Comparison of ENCODE assay signal across 19 mouse cellular contexts in the genomic region with DNA sequence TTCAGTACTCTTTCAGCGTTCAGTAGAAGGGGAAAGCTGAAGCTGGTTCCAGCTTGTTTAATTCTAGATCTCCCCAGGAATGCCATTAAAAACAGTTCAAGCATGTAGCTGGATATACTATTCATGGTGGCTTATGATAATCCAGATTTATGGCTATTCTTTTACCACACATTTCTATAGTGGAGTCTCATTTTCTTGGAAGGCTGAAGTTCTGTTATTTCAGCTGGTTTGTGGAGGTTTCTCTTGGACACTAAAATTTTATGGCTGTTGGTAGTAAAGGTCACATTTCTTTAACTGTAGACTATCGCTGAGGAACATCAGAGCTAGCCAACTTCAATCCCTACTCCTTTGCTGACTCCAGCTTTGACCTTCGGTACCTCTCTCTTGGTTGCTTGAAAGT. TPM values are rescaled to one million over a fixed set of nuclear protein-coding genes. Genes with fewer than 3 reads are reported as not detected.
DNase-seq lines count a peak whose midpoint lies in the region; ATAC-seq and TF ChIP-seq lines count a peak whose summit lies in the region.
"Had no signal": no experiment of that assay in that cellular context is flagged by ENCODE, and none has a peak within 500 bp of the region (broad histone marks: within the 10 kb centered on the region; RNA-seq: fewer than 3 reads in every experiment).

No protein-coding gene starts in this region.

- ATAC-seq in kidney, embryonic 15.5 days (replicated peaks; ENCODE audit: low FRiP score) = peak; percentile 78
- peak; percentile 71; the same call in 1 of the 2 replicates for ATAC-seq in kidney, postnatal 0 days (replicated peaks; ENCODE audit: low FRiP score, low read depth)
- ATAC-seq: CD4-positive, CD25-positive, alpha-beta regulatory T cell, adult 4 months; forebrain, embryonic 15.5 days; hindbrain, postnatal 0 days had no signal

- no peaks in the 10 kb centered on the region for H3K9me3 ChIP-seq in kidney, embryonic 15.5 days (replicated peaks)
- no peaks in the 10 kb centered on the region for H3K9me3 ChIP-seq in kidney, postnatal 0 days (replicated peaks; ENCODE audit: low read length)
- H3K9me3 ChIP-seq: forebrain, embryonic 15.5 days; G1E; megakaryocyte, embryonic 14.5 days had no signal

- H3K4me3 ChIP-seq in kidney, embryonic 15.5 days (replicated peaks) = no peak overlapping the region
- H3K4me3 ChIP-seq in embryonic fibroblast, embryonic 13.5 days (ENCODE audit: insufficient read depth, low read length) = no peak overlapping the region
- H3K4me3 ChIP-seq in kidney, postnatal 0 days (replicated peaks; ENCODE audit: low read depth, low read length) = no peak overlapping the region
- H3K4me3 ChIP-seq in myocyte = no peak overlapping the region
- H3K4me3 ChIP-seq: forebrain, embryonic 15.5 days; layer of hippocampus, adult 2 months; megakaryocyte, embryonic 14.5 days; neural tube, embryonic 15.5 days had no signal

- H3K4me1 ChIP-seq in kidney, embryonic 15.5 days = peaks cover 11% of the 10 kb centered on the region
- H3K4me1 ChIP-seq in embryonic fibroblast, embryonic 13.5 days (ENCODE audit: control insufficient read depth, insufficient read depth, low read length) = peaks cover 11% of the 10 kb centered on the region
- no peaks in the 10 kb centered on the region; the same call in 1 of the 2 replicates for H3K4me1 ChIP-seq in kidney, postnatal 0 days (replicated peaks; ENCODE audit: insufficient read depth, low read length)
- H3K4me1 ChIP-seq: forebrain, embryonic 15.5 days had no signal

- DNase-seq in kidney, postnatal 4 days = no peak
- peak; percentile 94 for DNase-seq in kidney, postnatal 0 days (ENCODE audit: low spot score)
- DNase-seq in spleen, postnatal 4 days (ENCODE audit: low spot score in 2 of 2) = no peak
- no peak for DNase-seq in natural killer cell, adult 2 months (ENCODE audit: low spot score in 2 of 2)
- DNase-seq: cerebellum, adult 9-10 months; heart, adult 18-20 months; left cerebral cortex, postnatal 4 days; lung, postnatal 14 days; right cerebral cortex, postnatal 4 days had no signal

- no peak for TF ChIP-seq POLR2A in embryonic fibroblast, embryonic 13.5 days (IDR thresholded peaks at IDR 0.05; ENCODE audit: low read depth, low read length)
- no peak for TF ChIP-seq POLR2A in myocyte (IDR thresholded peaks at IDR 0.05; ENCODE audit: insufficient read length, low read depth)

- no peaks in the 10 kb centered on the region for H3K27me3 ChIP-seq in kidney, embryonic 15.5 days
- H3K27me3 ChIP-seq in kidney, postnatal 0 days (ENCODE audit: insufficient read depth, low read length) = no peaks in the 10 kb centered on the region
- no peaks in the 10 kb centered on the region for H3K27me3 ChIP-seq in myocyte (ENCODE audit: control insufficient read depth, insufficient read depth, insufficient read length)
- H3K27me3 ChIP-seq: forebrain, embryonic 15.5 days; neural tube, embryonic 15.5 days had no signal

- H3K9ac ChIP-seq in kidney, embryonic 15.5 days = no peak overlapping the region
- no peak overlapping the region for H3K9ac ChIP-seq in kidney, postnatal 0 days (ENCODE audit: low read depth, low read length)
- H3K9ac ChIP-seq: forebrain, embryonic 15.5 days; neural tube, embryonic 15.5 days had no signal

- 16% methylated on average over 3 of the region's 3 CpGs for WGBS in kidney, embryonic 15.5 days
- WGBS in kidney, postnatal 0 days = 5% methylated on average over 3 of the region's 3 CpGs

- H3ac ChIP-seq in myocyte (ENCODE audit: control insufficient read depth, insufficient read length) = no peak overlapping the region

- no peak overlapping the region for H3K4me2 ChIP-seq in kidney, embryonic 15.5 days
- no peak overlapping the region for H3K4me2 ChIP-seq in kidney, postnatal 0 days (ENCODE audit: low read length)
- peak overlapping the region; percentile 19 for H3K4me2 ChIP-seq in myocyte (ENCODE audit: low read depth)
- H3K4me2 ChIP-seq: forebrain, embryonic 15.5 days; neural tube, embryonic 15.5 days had no signal

- H3K27ac ChIP-seq in kidney, embryonic 15.5 days = peak overlapping the region; percentile 75
- peak overlapping the region; percentile 84 for H3K27ac ChIP-seq in embryonic fibroblast, embryonic 13.5 days (ENCODE audit: insufficient read depth, low read length)
- H3K27ac ChIP-seq in kidney, postnatal 0 days = peak overlapping the region; percentile 54; the same call in 1 of the 2 replicates
- H3K27ac ChIP-seq: forebrain, embryonic 15.5 days; hindbrain, postnatal 0 days; layer of hippocampus, adult 2 months; neural tube, embryonic 15.5 days had no signal

- no peaks in the 10 kb centered on the region for H3K79me2 ChIP-seq in myocyte (ENCODE audit: control insufficient read depth, insufficient read depth)

- H3K36me3 ChIP-seq in kidney, embryonic 15.5 days = no peaks in the 10 kb centered on the region
- H3K36me3 ChIP-seq in kidney, postnatal 0 days (ENCODE audit: insufficient read depth, low read length) = no peaks in the 10 kb centered on the region
- no peaks in the 10 kb centered on the region for H3K36me3 ChIP-seq in myocyte (ENCODE audit: control insufficient read depth, insufficient read depth)
- H3K36me3 ChIP-seq: forebrain, embryonic 15.5 days; G1E; neural tube, embryonic 15.5 days had no signal

- TF ChIP-seq CTCF in embryonic fibroblast, embryonic 13.5 days (IDR thresholded peaks at IDR 0.05; ENCODE audit: borderline replicate concordance, insufficient read depth, low read length) = no peak
- no peak for TF ChIP-seq CTCF in kidney, postnatal 0 days (IDR thresholded peaks at IDR 0.05; ENCODE audit: low read depth)

TF ChIP-seq in myocyte, 11 proteins besides CTCF, POLR2A, EP300 and RAD21:
- TF ChIP-seq MAX (IDR thresholded peaks at IDR 0.05; ENCODE audit: low read depth) (no peak), TCF12 (IDR thresholded peaks at IDR 0.05; ENCODE audit: insufficient read depth, poor library complexity, severe bottlenecking) (peak; percentile 43)
TF ChIP-seq in myocyte: peak in this region for 1.

RNA-seq across cellular contexts. Expression of a gene that starts 29.1 kb away (rescaled TPM):
- 24.4 and 24.6 TPM in 2 replicates for polyA plus RNA-seq in kidney, embryonic 15.5 days (2015; fragmentation: Nextera tagmentation; extraction: Ambion mirVana)
- 44.4 and 70.0 TPM in 2 replicates for polyA plus RNA-seq in embryonic fibroblast, embryonic 13.5 days (2011; ENCODE audit: insufficient read length, low read depth, missing spikeins)
- polyA plus RNA-seq in kidney, postnatal 0 days (2015; fragmentation: Nextera tagmentation; extraction: Ambion mirVana) = 22.3 and 23.0 TPM in 2 replicates
- polyA plus RNA-seq in myocyte (2012; fragmentation: generic; extraction: Trizol) = 2.0 TPM
- polyA plus RNA-seq: CD4-positive, CD25-positive, alpha-beta regulatory T cell, adult 4 months; G1E had no signal
